Mouse (Mus musculus) stomach, postnatal 0 days (tissue): ENCODE data around the gene Zranb2. TPM values are rescaled to one million over a fixed set of nuclear protein-coding genes. Genes with fewer than 3 reads are reported as not detected.

ENCODE experiments used
- ATAC-seq: fragments of 200-750 bp; cut with Nextera tagmentation; 2 replicates; pipeline ENCODE4 v1.8.0; 2017; ENCODE audit not compliant: low FRiP score, low TSS enrichment
- DNase-seq: peaks from one replicate; pipeline ENCODE4 v3.0.0-alpha.2; 2016; ENCODE audit warnings: low spot score
- H3K27ac ChIP-seq: fragments of 300-500 bp; sonication (generic); replicated peaks from 2 replicates; pipeline ENCODE4 v1.5.1; 2014; ENCODE audit warnings: mild to moderate bottlenecking, control low read depth
- H3K27me3 ChIP-seq: fragments of 300-500 bp; sonication (generic); 2 replicates; pipeline ENCODE4 v1.6.1; 2014; ENCODE audit warnings: low read length; ENCODE audit not compliant: control insufficient read depth, insufficient read depth
- H3K36me3 ChIP-seq: fragments of 300-500 bp; sonication (generic); 2 replicates; pipeline ENCODE4 v1.6.1; 2014; ENCODE audit warnings: low read length, mixed read lengths; ENCODE audit not compliant: control insufficient read depth, insufficient read depth
- H3K4me1 ChIP-seq: fragments of 300-500 bp; sonication (generic); replicated peaks from 2 replicates; pipeline ENCODE4 v1.6.1; 2014; ENCODE audit warnings: antibody characterized with exemption; ENCODE audit not compliant: control insufficient read depth, insufficient read depth
- H3K4me2 ChIP-seq: fragments of 300-500 bp; sonication (generic); replicated peaks from 2 replicates; pipeline ENCODE4 v1.6.1; 2014; ENCODE audit warnings: low read depth, mild to moderate bottlenecking, control low read depth, moderate library complexity
- H3K4me3 ChIP-seq: fragments of 300-500 bp; sonication (generic); 2 replicates; pipeline ENCODE4 v1.5.1; 2014; ENCODE audit warnings: low read depth, low read length, control low read depth
- H3K9ac ChIP-seq: fragments of 300-500 bp; sonication (generic); 2 replicates; pipeline ENCODE4 v1.6.1; 2014; ENCODE audit warnings: mild to moderate bottlenecking, low read length, control low read depth, mixed read lengths
- H3K9me3 ChIP-seq: fragments of 300-500 bp; sonication (generic); 2 replicates; pipeline ENCODE4 v1.6.1; 2016; ENCODE audit warnings: low read length; ENCODE audit not compliant: control insufficient read depth
- CTCF ChIP-seq: IDR thresholded peaks from 2 replicates; pipeline ENCODE4 v1.5.1; 2016; ENCODE audit warnings: antibody characterized with exemption, low read depth, mild to moderate bottlenecking, moderate library complexity
- EP300 ChIP-seq: optimal IDR thresholded peaks from 2 replicates; pipeline ENCODE3; 2016; ENCODE audit warnings: antibody characterized with exemption
- WGBS: fragments of 180-500 bp; shearing (Covaris S2); extraction: QIAGEN DNeasy Blood & Tissue Kit; methylation state at CpG from one replicate; pipeline ENCODE4 v1.1.7; 2014; 5-methylcytosine and 5-hydroxymethylcytosine counted together
- polyA plus RNA-seq: library from polyadenylated mRNA; unstranded; fragments of >200 nt; fragmentation: Nextera tagmentation; extraction: Ambion mirVana; gene quantifications from 2 replicates; pipeline ENCODE4 v1.2.1, GENCODE M21; 2015

The Zranb2 gene
- polyA plus RNA-seq, 1 experiment from 2014 or later = 42.1 TPM

- Histone ChIP-seq H3K36me3 (no peaks in the 10 kb centered on the region), H3K4me1 (no peaks in the 10 kb centered on the region), H3K27me3 (no peaks in the 10 kb centered on the region), H3K27ac (no peak overlapping the region), H3K4me2 (no peak overlapping the region), H3K9me3 (no peaks in the 10 kb centered on the region), H3K4me3 (no peak overlapping the region), H3K9ac (no peak overlapping the region)
- TF ChIP-seq EP300 (no peak), CTCF (peak; percentile 84)
- ATAC-seq = no peak
- DNase-seq = peak; percentile 48
- 0% methylated on average over 1 of the region's 1 CpGs for WGBS
Measured at GRCm38 (mm10) chr3:157520433-157520832, 13.5 kb upstream of the Zranb2 start.

- no peaks in the 10 kb centered on the region for H3K9me3 ChIP-seq
- TF ChIP-seq EP300 = no peak
- no peak for TF ChIP-seq CTCF
- no peaks in the 10 kb centered on the region for H3K27me3 ChIP-seq
- H3K4me3 ChIP-seq = no peak overlapping the region
- no peak overlapping the region for H3K27ac ChIP-seq
- WGBS = 21% methylated on average over 1 of the region's 1 CpGs
- ATAC-seq = no peak
- no peaks in the 10 kb centered on the region for H3K4me1 ChIP-seq
- no peak overlapping the region for H3K9ac ChIP-seq
- no peaks in the 10 kb centered on the region for H3K36me3 ChIP-seq
- no peak overlapping the region for H3K4me2 ChIP-seq
- DNase-seq = no peak
Measured at GRCm38 (mm10) chr3:157523834-157524233, 10.1 kb upstream of the Zranb2 start.

DNA sequence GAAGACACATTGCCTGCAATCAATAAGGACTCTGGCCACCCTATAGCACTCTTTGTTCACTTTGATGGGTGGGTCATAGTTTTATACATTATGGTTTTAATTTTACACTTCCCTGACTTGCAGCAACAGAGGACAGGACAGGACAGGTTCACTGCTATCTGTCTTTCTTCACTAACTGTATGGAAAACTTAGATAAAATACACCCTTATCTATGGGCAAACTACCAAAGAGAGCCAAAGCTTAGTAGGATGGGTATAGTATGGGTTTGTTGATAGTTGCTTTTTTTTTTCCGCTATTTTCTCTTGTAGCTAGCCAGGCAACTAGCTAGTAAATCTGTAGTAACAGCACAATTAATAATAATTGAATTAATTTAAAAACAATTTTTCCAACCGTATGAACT is 2.4 kb upstream of the Zranb2 start:
- 78% methylated on average over 2 of the region's 2 CpGs for WGBS
- no peaks in the 10 kb centered on the region for H3K36me3 ChIP-seq
- peaks cover 2% of the 10 kb centered on the region; the same call in 1 of the 2 replicates for H3K4me1 ChIP-seq
- TF ChIP-seq CTCF (no peak), EP300 (no peak)
- peaks cover 5% of the 10 kb centered on the region; the same call in 1 of the 2 replicates for H3K27me3 ChIP-seq
- DNase-seq = no peak
- H3K4me3 ChIP-seq = no peak overlapping the region
- H3K9ac ChIP-seq = no peak overlapping the region
- no peaks in the 10 kb centered on the region for H3K9me3 ChIP-seq
- H3K4me2 ChIP-seq = no peak overlapping the region
- ATAC-seq = no peak
- H3K27ac ChIP-seq = no peak overlapping the region

DNA sequence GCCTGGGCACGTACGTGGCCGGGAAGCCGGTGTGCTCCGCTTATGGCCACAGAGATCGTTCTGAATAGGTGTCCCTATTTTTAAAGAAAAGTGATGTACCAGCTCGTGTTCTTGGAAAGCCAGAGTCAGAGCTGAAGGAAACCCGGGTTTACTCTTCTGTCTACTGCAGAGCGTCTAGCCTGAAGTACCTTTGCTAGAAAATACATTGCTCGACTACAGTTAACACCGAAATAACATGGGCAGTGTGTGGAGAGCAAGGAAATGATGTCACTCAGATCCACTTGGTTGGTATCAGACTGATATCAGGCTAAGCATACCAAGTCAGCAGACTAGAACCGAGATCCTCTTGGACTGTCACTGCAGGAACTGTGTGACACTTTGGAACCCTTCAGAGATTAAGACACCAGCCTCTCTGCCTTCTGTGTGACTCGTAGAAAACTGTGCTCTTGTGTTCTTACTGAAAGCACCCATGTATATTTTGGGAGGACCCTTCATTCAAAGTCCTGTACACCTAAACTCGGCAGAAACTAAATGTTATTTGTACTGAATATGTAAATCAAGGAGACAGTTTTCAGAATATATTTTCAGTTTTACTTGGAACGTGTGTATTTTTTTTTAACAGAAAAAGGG is 941 bp downstream of the Zranb2 start:
- Histone ChIP-seq H3K36me3 (no peaks in the 10 kb centered on the region), H3K9ac (peak overlapping the region; percentile 91), H3K4me1 (peaks cover 2% of the 10 kb centered on the region; the same call in 1 of the 2 replicates), H3K27ac (peak overlapping the region; percentile 95), H3K4me3 (peak overlapping the region; percentile 82), H3K4me2 (peak overlapping the region; percentile 57), H3K27me3 (peaks cover 5% of the 10 kb centered on the region; the same call in 1 of the 2 replicates), H3K9me3 (no peaks in the 10 kb centered on the region)
- peak; percentile 24; the same call in 1 of the 2 replicates for ATAC-seq
- WGBS = 2% methylated on average over 15 of the region's 15 CpGs
- no peak for DNase-seq
- TF ChIP-seq CTCF (no peak), EP300 (no peak)

- Histone ChIP-seq H3K9me3 (no peaks in the 10 kb centered on the region), H3K36me3 (peaks cover 12% of the 10 kb centered on the region), H3K4me3 (no peak overlapping the region), H3K27ac (no peak overlapping the region), H3K4me2 (no peak overlapping the region), H3K4me1 (no peaks in the 10 kb centered on the region), H3K9ac (no peak overlapping the region), H3K27me3 (no peaks in the 10 kb centered on the region)
- TF ChIP-seq CTCF = no peak
- no peak for TF ChIP-seq EP300
- no peak for DNase-seq
- ATAC-seq = no peak
- 84% methylated on average over 2 of the region's 2 CpGs for whole genome bisulfite sequencing
Measured at GRCm38 (mm10) chr3:157549323-157549722, 15.4 kb downstream of the Zranb2 start.

DNA sequence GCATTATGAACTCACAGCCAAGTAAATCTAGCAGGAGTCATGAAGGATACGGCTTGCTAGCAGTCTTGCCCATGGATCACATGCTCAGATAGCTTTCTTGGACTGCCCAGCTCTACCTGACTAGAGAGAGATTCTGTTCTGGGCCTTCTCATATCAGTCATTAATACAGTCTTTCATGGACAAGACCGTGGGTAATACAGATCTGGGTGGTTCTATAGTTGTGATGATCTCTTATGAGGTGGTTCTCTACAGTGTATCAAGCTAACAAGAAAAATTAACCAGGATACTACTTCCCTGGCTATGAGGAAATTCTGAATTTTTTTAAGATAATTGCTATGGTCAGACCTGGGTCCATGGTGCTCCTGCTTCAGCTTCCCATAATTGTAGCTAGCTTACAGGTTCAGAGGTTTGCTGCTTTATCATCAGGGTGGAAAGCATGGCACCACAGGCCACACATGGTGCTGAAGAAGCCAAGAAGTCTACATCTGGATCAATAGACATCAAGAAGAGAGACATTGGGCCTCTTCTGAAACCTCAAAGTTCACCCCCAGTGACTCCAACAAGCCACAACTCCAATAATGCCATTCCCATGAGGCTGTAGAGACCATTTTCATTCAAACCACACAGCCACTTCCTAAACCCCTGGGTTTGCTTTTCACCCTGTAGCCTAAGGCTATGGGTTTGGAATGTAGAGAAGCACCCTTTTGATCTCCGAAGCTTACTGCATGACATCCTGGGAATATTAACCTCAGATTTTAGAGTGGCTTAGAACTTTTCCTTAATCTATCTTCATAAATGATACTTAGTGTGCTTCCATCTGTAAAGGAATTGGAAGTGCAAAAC is 16.0 kb downstream of the Zranb2 start:
- Histone ChIP-seq H3K4me2 (no peak overlapping the region), H3K27me3 (no peaks in the 10 kb centered on the region), H3K36me3 (peaks cover 9% of the 10 kb centered on the region; the same call in 1 of the 2 replicates), H3K4me1 (no peaks in the 10 kb centered on the region), H3K27ac (no peak overlapping the region), H3K9ac (no peak overlapping the region), H3K9me3 (no peaks in the 10 kb centered on the region), H3K4me3 (no peak overlapping the region)
- DNase-seq = no peak
- no peak for ATAC-seq
- TF ChIP-seq EP300 (no peak), CTCF (no peak)
- WGBS = 93% methylated on average over 3 of the region's 3 CpGs
